Mouse (Mus musculus) stomach, postnatal 0 days (tissue): ENCODE measurements at regions not wholly inside any gene's neighbourhood (a gene's known extent, or its start where the extent isn't known, plus 50 kb on each side); places are given as distances from the start of the nearest gene placed in this dataset.

ENCODE experiments used
- CTCF ChIP-seq: IDR thresholded peaks from 2 replicates; pipeline ENCODE4 v1.5.1; 2016; ENCODE audit warnings: antibody characterized with exemption, low read depth, mild to moderate bottlenecking, moderate library complexity
- EP300 ChIP-seq: optimal IDR thresholded peaks from 2 replicates; pipeline ENCODE3; 2016; ENCODE audit warnings: antibody characterized with exemption

GRCm38 (mm10) chr1:71956940-71957339 is 255.2 kb downstream of the Mreg start:
- TF ChIP-seq CTCF (no peak), EP300 (no peak)
